Mouse (Mus musculus) adrenal gland, postnatal 14 days (tissue): ENCODE data around the gene P2rx1. TPM values are rescaled to one million over a fixed set of nuclear protein-coding genes. Genes with fewer than 3 reads are reported as not detected.
A peak's percentile ranks its signal among the peaks of the same experiment; 100 is the strongest.

Source experiments
- DNase-seq: peaks from one replicate; pipeline ENCODE4 v3.0.0; 2021; ENCODE audit warnings: mixed read lengths
- total RNA-seq: library from RNA; stranded (reverse); gene quantifications from 2 replicates; pipeline ENCODE4 v1.2.3, GENCODE M21; 2021

Gene P2rx1
- total RNA-seq, 1 experiment from 2014 or later = 1.2 TPM

GRCm38 (mm10) chr11:72987807-72988206 is 11.1 kb upstream of the P2rx1 start:
- DNase-seq = no peak

- DNase-seq = no peak
Observed at GRCm38 (mm10) chr11:72989044-72989443, 9.9 kb upstream of the P2rx1 start.

- no peak for DNase-seq
Observed at GRCm38 (mm10) chr11:72990688-72991087, 8.2 kb upstream of the P2rx1 start.

GRCm38 (mm10) chr11:72991961-72992360 is 6.9 kb upstream of the P2rx1 start:
- DNase-seq = no peak

- DNase-seq = no peak
Observed at GRCm38 (mm10) chr11:72996346-72996745, 2.6 kb upstream of the P2rx1 start.

- DNase-seq = no peak
Observed at GRCm38 (mm10) chr11:72996781-72997180, 2.1 kb upstream of the P2rx1 start.

GRCm38 (mm10) chr11:72997529-72998326 is 1.2 kb upstream of the P2rx1 start:
- DNase-seq = no peak

- DNase-seq = peak; percentile 81
Observed at GRCm38 (mm10) chr11:73001029-73001428, 2.1 kb downstream of the P2rx1 start.

GRCm38 (mm10) chr11:73006377-73006776 is 7.5 kb downstream of the P2rx1 start:
- DNase-seq = peak; percentile 78

- DNase-seq = no peak
Observed at GRCm38 (mm10) chr11:73007113-73007512, 8.2 kb downstream of the P2rx1 start.

- DNase-seq = peak; percentile 79
Observed at GRCm38 (mm10) chr11:73007698-73008481, 9.0 kb downstream of the P2rx1 start.

- DNase-seq = no peak
Observed at GRCm38 (mm10) chr11:73008826-73009225, 9.9 kb downstream of the P2rx1 start.

GRCm38 (mm10) chr11:73009531-73010274 is 10.8 kb downstream of the P2rx1 start:
- DNase-seq = no peak

- DNase-seq = peak; percentile 59
Observed at GRCm38 (mm10) chr11:73013981-73014380, 15.1 kb downstream of the P2rx1 start.

GRCm38 (mm10) chr11:73014831-73015344 is 16.0 kb downstream of the P2rx1 start:
- peak; percentile 59 for DNase-seq

GRCm38 (mm10) chr11:73015391-73016102 is 16.6 kb downstream of the P2rx1 start:
- peak; percentile 55 for DNase-seq

- DNase-seq = no peak
Observed at GRCm38 (mm10) chr11:73016103-73016420, 17.2 kb downstream of the P2rx1 start.

GRCm38 (mm10) chr11:73018471-73019146 is 19.7 kb downstream of the P2rx1 start, which contains the start of gene Camkk1:
Camkk1 (plus strand) TSS chr11:73019008.
- peak; percentile 96 for DNase-seq

GRCm38 (mm10) chr11:73019147-73019795 is 20.4 kb downstream of the P2rx1 start:
- peak; percentile 56 for DNase-seq

GRCm38 (mm10) chr11:73020953-73021800 is 22.3 kb downstream of the P2rx1 start:
- DNase-seq = peak; percentile 72
